Mouse (Mus musculus): Measurements from ENCODE around the gene Dap. TPM values are rescaled to one million over a fixed set of nuclear protein-coding genes. Genes with fewer than 3 reads are reported as not detected.
A peak's percentile ranks its signal among the peaks of the same experiment; 100 is the strongest.

The Dap gene
- total RNA-seq, 2 experiments from 2014 or later = 6.5 to 7.4 TPM

GRCm38 (mm10) chr15:31237898-31238297 is 13.8 kb downstream of the Dap start:
- DNase-seq = no peak

- no peak for DNase-seq
Measured at GRCm38 (mm10) chr15:31238611-31239010, 14.5 kb downstream of the Dap start.

GRCm38 (mm10) chr15:31239713-31240112 is 15.6 kb downstream of the Dap start:
- DNase-seq = no peak

GRCm38 (mm10) chr15:31240181-31240580 is 16.1 kb downstream of the Dap start:
- no peak for DNase-seq

GRCm38 (mm10) chr15:31243260-31243659 is 19.1 kb downstream of the Dap start:
- DNase-seq = no peak

GRCm38 (mm10) chr15:31244696-31245445 is 20.8 kb downstream of the Dap start:
- DNase-seq = no peak

GRCm38 (mm10) chr15:31245934-31246333 is 21.8 kb downstream of the Dap start:
- DNase-seq = no peak

GRCm38 (mm10) chr15:31247035-31247434 is 22.9 kb downstream of the Dap start:
- DNase-seq = peak; percentile 16 to 44

- no peak for DNase-seq
Measured at GRCm38 (mm10) chr15:31248882-31249281, 24.8 kb downstream of the Dap start.

GRCm38 (mm10) chr15:31250027-31250426 is 25.9 kb downstream of the Dap start:
- DNase-seq = no peak

- no peak for DNase-seq
Measured at GRCm38 (mm10) chr15:31250676-31251075, 26.6 kb downstream of the Dap start.

- no peak for DNase-seq
Measured at GRCm38 (mm10) chr15:31251189-31251588, 27.1 kb downstream of the Dap start.

GRCm38 (mm10) chr15:31252590-31253311 is 28.6 kb downstream of the Dap start:
- DNase-seq = no peak

- no peak for DNase-seq
Measured at GRCm38 (mm10) chr15:31253380-31253779, 29.3 kb downstream of the Dap start.

- DNase-seq = no peak
Measured at GRCm38 (mm10) chr15:31253963-31254362, 29.8 kb downstream of the Dap start.

GRCm38 (mm10) chr15:31254939-31255535 is 30.9 kb downstream of the Dap start:
- DNase-seq = no peak

GRCm38 (mm10) chr15:31255762-31256161 is 31.6 kb downstream of the Dap start:
- no peak for DNase-seq

GRCm38 (mm10) chr15:31257329-31257728 is 33.2 kb downstream of the Dap start:
- no peak for DNase-seq

GRCm38 (mm10) chr15:31258029-31258692 is 34.0 kb downstream of the Dap start:
- no peak for DNase-seq

- DNase-seq = no peak
Measured at GRCm38 (mm10) chr15:31258693-31259439, 34.8 kb downstream of the Dap start.

GRCm38 (mm10) chr15:31261094-31261493 is 37.0 kb downstream of the Dap start:
- DNase-seq = no peak

- DNase-seq = no peak
Measured at GRCm38 (mm10) chr15:31262361-31262760, 38.2 kb downstream of the Dap start.
